Mouse (Mus musculus): Measurements from ENCODE around the gene Atp6v0a1.

The Atp6v0a1 gene

GRCm38 (mm10) chr11:101086756-101087681, 77.8 kb downstream of the Atp6v0a1 start, which contains the start of gene Mlx:
TSS of gene Mlx (plus strand) at chr11:101087277.
- DNase-seq: peak; percentile 87

- no peak for DNase-seq
Observed at GRCm38 (mm10) chr11:101087682-101088055, 78.4 kb downstream of the Atp6v0a1 start.

GRCm38 (mm10) chr11:101089931-101090330, 80.7 kb downstream of the Atp6v0a1 start:
- no peak for DNase-seq

GRCm38 (mm10) chr11:101094930-101095313, 85.7 kb downstream of the Atp6v0a1 start:
- DNase-seq: no peak

- DNase-seq: peak; percentile 92
Observed at GRCm38 (mm10) chr11:101095314-101096024, 86.2 kb downstream of the Atp6v0a1 start, which contains the start of gene Psmc3ip. TSS of gene Psmc3ip (minus strand) at chr11:101095436.

GRCm38 (mm10) chr11:101098231-101098630, 89.0 kb downstream of the Atp6v0a1 start:
- DNase-seq: no peak

- DNase-seq: no peak
Observed at GRCm38 (mm10) chr11:101103011-101103410, 93.8 kb downstream of the Atp6v0a1 start.

GRCm38 (mm10) chr11:101109351-101109750, 100.1 kb downstream of the Atp6v0a1 start:
- DNase-seq: no peak

- DNase-seq: no peak
Observed at GRCm38 (mm10) chr11:101110708-101111107, 101.5 kb downstream of the Atp6v0a1 start.

GRCm38 (mm10) chr11:101111178-101111577, 101.9 kb downstream of the Atp6v0a1 start:
- no peak for DNase-seq

GRCm38 (mm10) chr11:101112186-101112585, 102.9 kb downstream of the Atp6v0a1 start:
- DNase-seq: no peak
